Mouse (Mus musculus) olfactory bulb, adult 2 months (tissue): ENCODE measurements around the gene Stk32c.

Experiments used
- CTCF ChIP-seq: fragments of 200-500 bp; IDR thresholded peaks from 2 replicates; pipeline ENCODE4 v1.5.1; 2012; ENCODE audit warnings: low read depth, mild to moderate bottlenecking, low read length, moderate library complexity; ENCODE audit not compliant: insufficient read depth
- POLR2A ChIP-seq: fragments of 200-500 bp; IDR thresholded peaks from 2 replicates; pipeline ENCODE4 v1.6.1; 2012; ENCODE audit warnings: mild to moderate bottlenecking, low read depth, low read length, moderate library complexity; ENCODE audit not compliant: insufficient read depth

- TF ChIP-seq POLR2A (no peak), CTCF (no peak)
Measured at GRCm38 (mm10) chr7:139201209-139201608, 11.9 kb downstream of the Stk32c start.
